Mouse (Mus musculus): ENCODE measurements around the gene Marcks.

DNA sequence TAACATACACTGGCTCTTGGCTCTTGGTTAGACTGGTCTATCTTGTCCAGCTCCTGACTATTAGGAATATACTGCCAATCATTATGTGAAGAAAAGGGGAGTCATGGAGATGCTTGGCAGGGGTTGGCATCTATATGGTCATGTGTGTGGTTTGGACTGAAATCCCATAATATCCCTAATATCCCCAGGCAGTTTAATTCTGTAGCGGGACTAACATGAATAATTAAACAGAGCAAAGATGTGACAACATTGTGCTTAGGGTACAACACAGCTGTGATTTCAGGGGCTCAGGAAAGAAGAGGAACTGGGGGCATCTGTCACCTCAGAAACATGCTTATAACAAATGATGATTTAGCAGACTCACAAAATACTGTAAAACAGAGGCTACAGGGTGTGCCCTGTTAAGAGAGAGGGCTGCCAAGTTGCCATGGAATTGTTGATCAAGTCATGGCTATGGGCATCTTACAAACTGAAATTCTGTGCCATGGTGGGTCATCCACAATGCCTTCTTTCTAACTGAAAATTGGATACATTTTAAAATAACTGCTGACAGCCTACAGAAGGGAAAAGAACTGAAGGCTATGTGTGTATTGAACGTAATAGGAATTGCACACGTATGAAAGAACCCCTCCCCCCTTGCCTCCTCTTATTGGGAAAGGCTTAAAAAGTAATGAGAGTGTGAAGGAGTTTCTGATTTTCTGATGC lies 33.1 kb upstream of the Marcks start:
- TF ChIP-seq CTCF (IDR thresholded peaks at IDR 0.05; ENCODE audit: borderline replicate concordance, extremely low read depth, insufficient read depth, insufficient read length): no peak
- no peak for TF ChIP-seq POLR2A (IDR thresholded peaks at IDR 0.05; ENCODE audit: borderline replicate concordance, extremely low read depth, insufficient read depth, insufficient read length, poor library complexity, severe bottlenecking)
